Mouse (Mus musculus): ENCODE results near the gene Ctrl. TPM values are rescaled to one million over a fixed set of nuclear protein-coding genes. Genes with fewer than 3 reads are reported as not detected.

Ctrl gene
- polyA plus RNA-seq, 1 experiment from 2014 or later: 2.6 TPM

- Histone ChIP-seq H3K4me1 (replicated peaks; ENCODE audit: control insufficient read depth, insufficient read depth, low read length) (peaks cover 3% of the 10 kb centered on the region; the same call in 1 of the 2 replicates), H3K4me3 (replicated peaks; ENCODE audit: low read length) (no peak overlapping the region), H3K27me3 (replicated peaks; ENCODE audit: control insufficient read depth, insufficient read depth, low read length) (no peaks in the 10 kb centered on the region), H3K36me3 (ENCODE audit: control insufficient read depth, insufficient read depth) (peaks cover 47% of the 10 kb centered on the region), H3K9ac (replicated peaks; ENCODE audit: low read depth, low read length) (no peak overlapping the region), H3K4me2 (ENCODE audit: low read length) (no peak overlapping the region), H3K27ac (ENCODE audit: low read length) (no peak overlapping the region), H3K9me3 (ENCODE audit: control insufficient read depth, low read length) (no peaks in the 10 kb centered on the region)
- no peak for ATAC-seq
- 90% methylated on average over 6 of the region's 6 CpGs for WGBS
Observed at GRCm38 (mm10) chr8:105890870-105891269, 42.8 kb downstream of the Ctrl start.

GRCm38 (mm10) chr8:105889756-105890465, 43.8 kb downstream of the Ctrl start:
- H3K9me3 ChIP-seq (ENCODE audit: control insufficient read depth, low read length): no peaks in the 10 kb centered on the region
- peaks cover 55% of the 10 kb centered on the region for H3K36me3 ChIP-seq (ENCODE audit: control insufficient read depth, insufficient read depth)
- H3K4me1 ChIP-seq (replicated peaks; ENCODE audit: control insufficient read depth, insufficient read depth, low read length): peaks cover 3% of the 10 kb centered on the region; the same call in 1 of the 2 replicates
- ATAC-seq: no peak
- no peak overlapping the region for H3K9ac ChIP-seq (replicated peaks; ENCODE audit: low read depth, low read length)
- no peak overlapping the region for H3K27ac ChIP-seq (ENCODE audit: low read length)
- no peaks in the 10 kb centered on the region for H3K27me3 ChIP-seq (replicated peaks; ENCODE audit: control insufficient read depth, insufficient read depth, low read length)
- WGBS: 84% methylated on average over 12 of the region's 12 CpGs
- H3K4me3 ChIP-seq (replicated peaks; ENCODE audit: low read length): no peak overlapping the region
- no peak overlapping the region for H3K4me2 ChIP-seq (ENCODE audit: low read length)

Small RNA genes within 50 kb of the gene (microRNA-seq; reads per million reads assigned to microRNA genes)
- not detected for gene Mir7074

Other genes with a start within 250 kb of the Ctrl start
- gene Carmil2, start 247.6 kb downstream of the Ctrl start, polyA plus RNA-seq (2015; fragmentation: Nextera tagmentation; extraction: Ambion mirVana): 9.5 and 12.7 TPM in 2 replicates
- gene Acd, start 232.8 kb downstream of the Ctrl start, polyA plus RNA-seq (2015; fragmentation: Nextera tagmentation; extraction: Ambion mirVana): 105 and 106 TPM in 2 replicates
- gene Pard6a, start 232.7 kb downstream of the Ctrl start, polyA plus RNA-seq (2015; fragmentation: Nextera tagmentation; extraction: Ambion mirVana): 45.4 and 50.0 TPM in 2 replicates
- 0.22 and 0.32 TPM in 2 replicates for gene 4933405L10Rik, start 226.2 kb downstream of the Ctrl start, polyA plus RNA-seq (2015; fragmentation: Nextera tagmentation; extraction: Ambion mirVana)
- 16.3 and 19.6 TPM in 2 replicates for gene Enkd1, start 225.7 kb downstream of the Ctrl start, polyA plus RNA-seq (2015; fragmentation: Nextera tagmentation; extraction: Ambion mirVana)
- 74.2 and 83.3 TPM in 2 replicates for gene Gfod2, start 175.2 kb downstream of the Ctrl start, polyA plus RNA-seq (2015; fragmentation: Nextera tagmentation; extraction: Ambion mirVana)
- 11.3 and 13.1 TPM in 2 replicates for gene Ranbp10, start 106.5 kb downstream of the Ctrl start, polyA plus RNA-seq (2015; fragmentation: Nextera tagmentation; extraction: Ambion mirVana)
- gene Tsnaxip1, start 106.1 kb downstream of the Ctrl start, polyA plus RNA-seq (2015; fragmentation: Nextera tagmentation; extraction: Ambion mirVana): 0.67 and 0.93 TPM in 2 replicates
- gene Cenpt, start 80.6 kb downstream of the Ctrl start, polyA plus RNA-seq (2015; fragmentation: Nextera tagmentation; extraction: Ambion mirVana): 66.0 and 69.8 TPM in 2 replicates
- gene Thap11, start 78.7 kb downstream of the Ctrl start, polyA plus RNA-seq (2015; fragmentation: Nextera tagmentation; extraction: Ambion mirVana): 63.8 and 69.2 TPM in 2 replicates
- gene Nutf2, start 73.3 kb downstream of the Ctrl start, polyA plus RNA-seq (2015; fragmentation: Nextera tagmentation; extraction: Ambion mirVana): 172 and 176 TPM in 2 replicates
- gene Edc4, start 53.0 kb downstream of the Ctrl start, polyA plus RNA-seq (2015; fragmentation: Nextera tagmentation; extraction: Ambion mirVana): 59.8 and 65.1 TPM in 2 replicates
- 0.51 and 0.73 TPM in 2 replicates for gene Nrn1l, start 40.3 kb downstream of the Ctrl start, polyA plus RNA-seq (2015; fragmentation: Nextera tagmentation; extraction: Ambion mirVana)
- gene Pskh1, start 33.4 kb downstream of the Ctrl start, polyA plus RNA-seq (2015; fragmentation: Nextera tagmentation; extraction: Ambion mirVana): 10.5 and 10.7 TPM in 2 replicates
- 30.5 and 44.8 TPM in 2 replicates for gene Psmb10, start 4.6 kb upstream of the Ctrl start, polyA plus RNA-seq (2015; fragmentation: Nextera tagmentation; extraction: Ambion mirVana)
- 0.67 and 0.84 TPM in 2 replicates for gene Lcat, start 9.5 kb upstream of the Ctrl start, polyA plus RNA-seq (2015; fragmentation: Nextera tagmentation; extraction: Ambion mirVana)
- 12.5 and 13.9 TPM in 2 replicates for gene Slc12a4, start 32.2 kb upstream of the Ctrl start, polyA plus RNA-seq (2015; fragmentation: Nextera tagmentation; extraction: Ambion mirVana)
- gene Dpep3, start 45.6 kb upstream of the Ctrl start, polyA plus RNA-seq (2015; fragmentation: Nextera tagmentation; extraction: Ambion mirVana): not detected in 2 replicates
- 22.3 and 25.8 TPM in 2 replicates for gene Dus2, start 57.5 kb upstream of the Ctrl start, polyA plus RNA-seq (2015; fragmentation: Nextera tagmentation; extraction: Ambion mirVana)
- gene Dpep2nb, start 72.1 kb upstream of the Ctrl start, polyA plus RNA-seq (2015; fragmentation: Nextera tagmentation; extraction: Ambion mirVana): not detected in 2 replicates
- 20.3 and 22.8 TPM in 2 replicates for gene Ddx28, start 78.0 kb upstream of the Ctrl start, polyA plus RNA-seq (2015; fragmentation: Nextera tagmentation; extraction: Ambion mirVana)
- gene Nfatc3, start 125.0 kb upstream of the Ctrl start, polyA plus RNA-seq (2015; fragmentation: Nextera tagmentation; extraction: Ambion mirVana): 3.2 and 5.3 TPM in 2 replicates
- gene Esrp2, start 203.1 kb upstream of the Ctrl start, polyA plus RNA-seq (2015; fragmentation: Nextera tagmentation; extraction: Ambion mirVana): 0.37 and 0.42 TPM in 2 replicates
- gene Pla2g15, start 216.5 kb upstream of the Ctrl start, polyA plus RNA-seq (2015; fragmentation: Nextera tagmentation; extraction: Ambion mirVana): 18.2 and 20.6 TPM in 2 replicates
- gene Slc7a6, start 235.0 kb upstream of the Ctrl start, polyA plus RNA-seq (2015; fragmentation: Nextera tagmentation; extraction: Ambion mirVana): 49.3 and 58.4 TPM in 2 replicates

All from forebrain, embryonic 16.5 days (tissue).